Mouse (Mus musculus): Measurements from ENCODE around the gene Itga6.

DNA sequence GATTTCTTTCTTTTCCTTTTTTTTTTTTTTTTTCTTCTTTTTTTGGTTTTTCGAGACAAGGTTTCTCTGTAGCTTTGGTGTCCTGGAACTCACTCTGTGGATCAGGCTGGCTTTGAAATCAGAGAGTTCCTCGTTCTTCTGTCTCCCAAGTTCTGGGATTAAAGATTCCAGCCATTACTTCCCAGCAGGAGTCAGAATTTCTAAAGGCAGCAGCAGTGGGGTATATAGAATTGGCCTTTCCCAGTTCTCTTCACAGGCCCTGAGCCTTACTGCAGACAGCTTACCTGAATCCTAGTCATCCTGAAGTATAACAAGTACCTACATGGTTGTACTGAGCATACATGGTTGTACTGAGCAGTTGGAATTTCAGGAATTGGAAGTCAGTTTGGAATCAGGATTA, 129.4 kb downstream of the Itga6 start:
- TF ChIP-seq CTCF (IDR thresholded peaks at IDR 0.05) (no peak), POLR2A (IDR thresholded peaks at IDR 0.05; ENCODE audit: insufficient read depth, low read depth, low read length) (no peak), EP300 (IDR thresholded peaks at IDR 0.05; ENCODE audit: insufficient read depth, low read depth, low read length) (no peak)

All from heart, adult 2 months (tissue).